Mouse (Mus musculus): ENCODE data around the gene Pkp3. TPM values are rescaled to one million over a fixed set of nuclear protein-coding genes. Genes with fewer than 3 reads are reported as not detected.

Gene Pkp3
- polyA plus RNA-seq, 1 experiment from 2014 or later, result 9.6 TPM

GRCm38 (mm10) chr7:141103161-141103560 is 25.1 kb downstream of the Pkp3 start:
- Histone ChIP-seq H3K4me3 (no peak overlapping the region), H3K36me3 (replicated peaks) (no peaks in the 10 kb centered on the region), H3K27me3 (replicated peaks; ENCODE audit: low read depth, poor library complexity, severe bottlenecking) (peaks cover 57% of the 10 kb centered on the region), H3K4me1 (peaks cover 13% of the 10 kb centered on the region), H3K9me3 (no peaks in the 10 kb centered on the region), H3K27ac (replicated peaks) (no peak overlapping the region)
- WGBS, result 77% methylated on average over 3 of the region's 3 CpGs
- DNase-seq (ENCODE audit: low spot score), result no peak

GRCm38 (mm10) chr7:141115874-141116273 is 37.9 kb downstream of the Pkp3 start:
- WGBS, result 90% methylated on average over 9 of the region's 9 CpGs

GRCm38 (mm10) chr7:141117636-141118035 is 39.6 kb downstream of the Pkp3 start, which contains the start of gene Ano9:
Ano9 (minus strand) TSS chr7:141117806.
- Histone ChIP-seq H3K4me1 (peaks cover 12% of the 10 kb centered on the region), H3K36me3 (replicated peaks) (no peaks in the 10 kb centered on the region), H3K27me3 (replicated peaks; ENCODE audit: low read depth, poor library complexity, severe bottlenecking) (peaks cover 34% of the 10 kb centered on the region), H3K27ac (replicated peaks) (peak within 1 kb of the TSS; percentile 30; the same call in 1 of the 2 replicates), H3K9me3 (no peaks in the 10 kb centered on the region), H3K4me3 (peak within 1 kb of the TSS; percentile 40)
- peak; percentile 25 for DNase-seq (ENCODE audit: low spot score)
- 8% methylated on average over 9 of the region's 9 CpGs for WGBS

More at GRCm38 (mm10) chr7:141115874-141116273, 37.9 kb downstream of the Pkp3 start:
- no peaks in the 10 kb centered on the region for H3K36me3 ChIP-seq (replicated peaks)
- no peaks in the 10 kb centered on the region for H3K9me3 ChIP-seq
- no peak overlapping the region for H3K27ac ChIP-seq (replicated peaks)
- peaks cover 8% of the 10 kb centered on the region; the same call in 1 of the 2 replicates for H3K4me1 ChIP-seq
- no peak overlapping the region for H3K4me3 ChIP-seq
- no peak for DNase-seq (ENCODE audit: low spot score)
- H3K27me3 ChIP-seq (replicated peaks; ENCODE audit: low read depth, poor library complexity, severe bottlenecking), result peaks cover 34% of the 10 kb centered on the region

GRCm38 (mm10) chr7:141119487-141119886 is 41.5 kb downstream of the Pkp3 start:
- 74% methylated on average over 3 of the region's 3 CpGs for WGBS

GRCm38 (mm10) chr7:141120605-141121004 is 42.6 kb downstream of the Pkp3 start:
- Histone ChIP-seq H3K9me3 (no peaks in the 10 kb centered on the region), H3K4me1 (peaks cover 19% of the 10 kb centered on the region), H3K27me3 (replicated peaks; ENCODE audit: low read depth, poor library complexity, severe bottlenecking) (peaks cover 28% of the 10 kb centered on the region), H3K27ac (replicated peaks) (no peak overlapping the region), H3K36me3 (replicated peaks) (no peaks in the 10 kb centered on the region), H3K4me3 (no peak overlapping the region)
- 89% methylated on average over 3 of the region's 3 CpGs for WGBS
- no peak for DNase-seq (ENCODE audit: low spot score)

More at GRCm38 (mm10) chr7:141119487-141119886, 41.5 kb downstream of the Pkp3 start:
- peaks cover 34% of the 10 kb centered on the region for H3K27me3 ChIP-seq (replicated peaks; ENCODE audit: low read depth, poor library complexity, severe bottlenecking)
- no peak overlapping the region for H3K4me3 ChIP-seq
- peaks cover 19% of the 10 kb centered on the region for H3K4me1 ChIP-seq
- no peak overlapping the region for H3K27ac ChIP-seq (replicated peaks)
- H3K36me3 ChIP-seq (replicated peaks), result no peaks in the 10 kb centered on the region
- H3K9me3 ChIP-seq, result no peaks in the 10 kb centered on the region
- DNase-seq (ENCODE audit: low spot score), result no peak

GRCm38 (mm10) chr7:141121051-141121531 is 43.1 kb downstream of the Pkp3 start:
- peaks cover 25% of the 10 kb centered on the region for H3K27me3 ChIP-seq (replicated peaks; ENCODE audit: low read depth, poor library complexity, severe bottlenecking)
- H3K36me3 ChIP-seq (replicated peaks), result no peaks in the 10 kb centered on the region
- no peaks in the 10 kb centered on the region for H3K9me3 ChIP-seq
- no peak overlapping the region for H3K27ac ChIP-seq (replicated peaks)
- DNase-seq (ENCODE audit: low spot score), result no peak
- H3K4me1 ChIP-seq, result peaks cover 19% of the 10 kb centered on the region
- H3K4me3 ChIP-seq, result no peak overlapping the region
- 77% methylated on average over 5 of the region's 5 CpGs for WGBS

DNA sequence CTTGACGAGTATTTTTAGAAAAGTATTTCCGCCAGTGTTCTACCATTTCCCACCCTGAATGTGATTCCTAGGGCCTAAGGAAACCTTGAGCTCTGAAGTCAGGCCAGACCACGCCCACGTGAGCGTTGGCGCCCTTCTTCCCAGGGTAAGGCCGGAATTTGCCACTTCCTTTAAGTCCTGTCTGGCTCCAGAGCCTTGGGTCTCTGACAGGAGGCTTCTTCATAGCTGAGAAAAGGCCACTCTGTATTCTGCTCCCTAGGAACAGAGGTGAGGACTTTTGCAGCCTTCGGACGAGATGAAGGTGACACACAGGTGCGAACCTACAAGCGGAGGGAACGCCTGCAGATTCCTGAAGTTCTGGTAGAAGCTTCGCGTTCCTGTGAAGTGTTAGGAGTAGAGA is 44.2 kb downstream of the Pkp3 start, which contains the start of gene Ptdss2:
TSS of gene Ptdss2 (plus strand) at position 138 of the 400 bp plus-strand sequence.
- DNase-seq (ENCODE audit: low spot score), result peak; percentile 23

DNA sequence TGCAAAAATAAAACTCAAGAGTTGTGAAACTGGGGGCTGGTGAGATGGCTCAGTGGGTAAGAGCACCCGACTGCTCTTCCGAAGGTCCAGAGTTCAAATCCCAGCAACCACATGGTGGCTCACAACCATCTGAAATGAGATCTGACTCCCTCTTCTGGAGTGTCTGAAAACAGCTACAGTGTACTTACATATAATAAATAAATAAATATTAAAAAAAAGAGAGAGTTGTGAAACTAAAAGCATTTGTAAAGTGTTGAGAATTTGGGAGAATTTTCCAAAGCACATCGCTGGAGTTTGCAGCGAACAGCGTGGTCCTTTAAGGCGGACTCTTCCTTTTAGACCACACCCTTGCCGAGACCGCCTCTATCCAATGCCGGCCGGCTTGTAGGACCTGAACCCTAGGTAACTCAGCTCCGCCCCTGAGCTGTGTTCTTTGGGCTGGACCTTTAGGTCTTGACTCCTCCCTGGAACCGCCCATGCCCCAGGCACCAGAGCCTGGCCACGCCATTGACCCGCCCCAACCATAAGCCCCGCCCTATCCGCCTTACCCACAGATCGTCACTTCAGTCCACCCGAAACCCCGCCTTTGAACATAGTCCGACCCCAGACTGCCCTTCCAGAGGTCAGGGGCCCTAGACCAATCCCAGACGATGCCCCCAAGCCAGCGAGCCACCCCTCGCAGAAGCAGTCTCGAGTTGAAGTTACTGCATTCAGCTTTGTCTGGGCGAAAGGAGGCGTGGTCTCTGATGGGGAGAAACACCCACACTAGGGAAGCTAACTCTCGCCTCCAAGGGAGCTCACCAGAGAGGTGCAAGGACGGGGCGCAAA is 44.9 kb downstream of the Pkp3 start:
- 2% methylated on average over 29 of the region's 29 CpGs for WGBS
- Histone ChIP-seq H3K27me3 (replicated peaks; ENCODE audit: low read depth, poor library complexity, severe bottlenecking) (peaks cover 7% of the 10 kb centered on the region), H3K27ac (replicated peaks) (peak overlapping the region; percentile 84), H3K4me1 (peaks cover 14% of the 10 kb centered on the region), H3K4me3 (peak overlapping the region; percentile 59), H3K36me3 (replicated peaks) (no peaks in the 10 kb centered on the region), H3K9me3 (no peaks in the 10 kb centered on the region)
- DNase-seq (ENCODE audit: low spot score), result peak; percentile 99

More for the DNA sequence above, 44.2 kb downstream of the Pkp3 start, which contains the start of gene Ptdss2:
- 45% methylated on average over 14 of the region's 14 CpGs for WGBS
- Histone ChIP-seq H3K27me3 (replicated peaks; ENCODE audit: low read depth, poor library complexity, severe bottlenecking) (peaks cover 14% of the 10 kb centered on the region), H3K36me3 (replicated peaks) (no peaks in the 10 kb centered on the region), H3K9me3 (no peaks in the 10 kb centered on the region), H3K4me3 (peak within 1 kb of the TSS; percentile 59), H3K4me1 (peaks cover 19% of the 10 kb centered on the region), H3K27ac (replicated peaks) (peak within 1 kb of the TSS; percentile 84)

- peaks cover 2% of the 10 kb centered on the region for H3K27me3 ChIP-seq (replicated peaks; ENCODE audit: low read depth, poor library complexity, severe bottlenecking)
- peak overlapping the region; percentile 59 for H3K4me3 ChIP-seq
- no peak for DNase-seq (ENCODE audit: low spot score)
- WGBS, result 4% methylated on average over 15 of the region's 15 CpGs
- peaks cover 12% of the 10 kb centered on the region for H3K4me1 ChIP-seq
- H3K27ac ChIP-seq (replicated peaks), result peak overlapping the region; percentile 84
- no peaks in the 10 kb centered on the region for H3K36me3 ChIP-seq (replicated peaks)
- H3K9me3 ChIP-seq, result no peaks in the 10 kb centered on the region
Measured at GRCm38 (mm10) chr7:141123517-141123856, 45.5 kb downstream of the Pkp3 start.

GRCm38 (mm10) chr7:141131024-141131820 is 53.2 kb downstream of the Pkp3 start:
- Histone ChIP-seq H3K36me3 (replicated peaks) (peaks cover 25% of the 10 kb centered on the region), H3K27ac (replicated peaks) (peak overlapping the region; percentile 93), H3K4me3 (peak overlapping the region; percentile 84), H3K27me3 (replicated peaks; ENCODE audit: low read depth, poor library complexity, severe bottlenecking) (no peaks in the 10 kb centered on the region), H3K9me3 (no peaks in the 10 kb centered on the region), H3K4me1 (peaks cover 22% of the 10 kb centered on the region)
- DNase-seq (ENCODE audit: low spot score), result peak; percentile 97
- WGBS, result 1% methylated on average over 59 of the region's 59 CpGs

GRCm38 (mm10) chr7:141131904-141132755 is 54.1 kb downstream of the Pkp3 start:
- DNase-seq (ENCODE audit: low spot score), result no peak
- Histone ChIP-seq H3K4me1 (peaks cover 22% of the 10 kb centered on the region), H3K27ac (replicated peaks) (peak overlapping the region; percentile 93), H3K9me3 (no peaks in the 10 kb centered on the region), H3K27me3 (replicated peaks; ENCODE audit: low read depth, poor library complexity, severe bottlenecking) (no peaks in the 10 kb centered on the region), H3K36me3 (replicated peaks) (peaks cover 34% of the 10 kb centered on the region), H3K4me3 (peak overlapping the region; percentile 84)
- 55% methylated on average over 12 of the region's 12 CpGs for WGBS

Data from embryonic facial prominence, embryonic 10.5 days (tissue).